Mouse (Mus musculus) testis, adult 2 months (tissue): Measurements from ENCODE around the gene Ryr3.

ENCODE experiments used
- CTCF ChIP-seq: fragments of 200-500 bp; IDR thresholded peaks from 2 replicates; pipeline ENCODE4 v1.5.1; 2012; ENCODE audit warnings: low read depth, mild to moderate bottlenecking, inconsistent platforms, low read length, moderate library complexity; ENCODE audit not compliant: control insufficient read depth, insufficient read depth, insufficient replicate concordance
- POLR2A ChIP-seq: fragments of 200-500 bp; IDR thresholded peaks from 2 replicates; pipeline ENCODE4 v1.6.1; 2012; ENCODE audit warnings: low read depth, mild to moderate bottlenecking, inconsistent platforms, low read length, moderate library complexity; ENCODE audit not compliant: control insufficient read depth

DNA sequence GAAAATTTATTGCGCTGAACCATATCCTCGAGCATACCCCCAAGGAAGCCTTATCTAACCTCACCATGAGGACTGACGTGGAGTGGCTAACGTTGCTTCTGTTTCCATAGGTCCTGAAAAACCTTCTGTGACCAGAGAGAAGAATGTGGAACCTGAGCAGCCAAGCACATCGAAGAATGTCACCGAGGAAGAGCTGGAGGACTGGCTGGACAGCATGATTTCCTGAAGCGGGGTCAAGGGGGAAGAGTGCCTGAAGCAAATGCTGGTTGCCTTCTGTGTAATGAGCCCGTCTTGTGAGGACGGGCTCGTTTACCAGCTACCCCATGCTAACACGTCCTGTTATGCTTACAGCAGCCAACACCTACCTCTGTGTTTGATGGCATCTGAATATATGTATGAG, 586.2 kb downstream of the Ryr3 start:
- TF ChIP-seq POLR2A (no peak), CTCF (no peak)
